Mouse (Mus musculus): ENCODE data around the gene Stx3. TPM values are rescaled to one million over a fixed set of nuclear protein-coding genes. Genes with fewer than 3 reads are reported as not detected.
A peak's percentile ranks its signal among the peaks of the same experiment; 100 is the strongest.

Stx3 gene
- 5.8 and 7.0 TPM in 2 replicates for polyA plus RNA-seq (2014; fragmentation: Nextera tagmentation; extraction: Ambion mirVana)

DNA sequence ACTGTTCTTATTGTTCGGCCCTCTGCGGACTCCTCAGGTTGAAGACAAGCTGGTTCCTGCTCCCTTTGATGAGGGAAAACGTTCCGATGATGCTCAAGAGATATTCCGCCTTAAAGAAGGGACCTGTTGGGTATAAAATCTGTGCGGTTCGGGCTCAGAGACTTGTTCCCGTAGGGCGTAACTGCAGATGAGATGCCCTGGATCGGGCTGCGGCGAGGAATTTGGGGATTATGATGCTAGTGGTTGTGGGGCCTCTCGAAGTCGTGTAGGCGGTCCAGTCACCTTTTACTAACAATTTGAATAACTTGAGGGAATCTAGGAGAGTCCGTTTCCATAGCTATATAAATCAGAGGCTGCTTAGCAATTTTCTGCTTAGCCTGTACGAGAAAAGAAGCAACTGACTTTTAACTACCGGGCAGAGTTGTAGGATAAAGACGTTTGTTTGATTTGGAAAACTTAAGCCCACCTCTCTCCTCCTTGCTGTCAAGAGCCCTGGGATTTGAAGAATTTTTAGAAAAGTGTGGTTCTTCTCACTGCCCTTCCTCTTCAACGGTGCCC lies at the start of gene Stx3:
Gene Stx3, minus strand, starts transcription at position 261 of the 558 bp plus-strand sequence.
- no peaks in the 10 kb centered on the region for H3K27me3 ChIP-seq (ENCODE audit: control insufficient read depth, insufficient read depth, low read length)
- ATAC-seq (ENCODE audit: insufficient number of reproducible peaks, insufficient read depth, low FRiP score, low read depth) = no peak
- under 1% methylated on average over 20 of the region's 20 CpGs for WGBS
- H3K27ac ChIP-seq (replicated peaks in 1 of 2; ENCODE audit: control insufficient read depth in 1 of 2, insufficient read depth in 1 of 2, low read depth in 2 of 2, low read length in 2 of 2) = no peak within 1 kb of the TSS
- H3K9me3 ChIP-seq (ENCODE audit: control insufficient read depth, low read length) = no peaks in the 10 kb centered on the region
- no peaks in the 10 kb centered on the region for H3K36me3 ChIP-seq (ENCODE audit: control insufficient read depth, insufficient read depth, low read length)
- H3K4me3 ChIP-seq (ENCODE audit: control insufficient read depth in 1 of 2, insufficient read depth in 1 of 2, low read depth in 1 of 2, low read length in 2 of 2) = peak within 1 kb of the TSS; percentile 64 to 67
- H3K9ac ChIP-seq (ENCODE audit: low read length) = peak within 1 kb of the TSS; percentile 73
- peaks cover 0 to 8% of the 10 kb centered on the region in 2 experiments; a peak in 2 of 4 replicates for H3K4me1 ChIP-seq (ENCODE audit: control insufficient read depth in 2 of 2, insufficient read depth in 2 of 2, low read length in 2 of 2)
- peak within 1 kb of the TSS; percentile 91 for H3K4me2 ChIP-seq (ENCODE audit: low read length)

DNA sequence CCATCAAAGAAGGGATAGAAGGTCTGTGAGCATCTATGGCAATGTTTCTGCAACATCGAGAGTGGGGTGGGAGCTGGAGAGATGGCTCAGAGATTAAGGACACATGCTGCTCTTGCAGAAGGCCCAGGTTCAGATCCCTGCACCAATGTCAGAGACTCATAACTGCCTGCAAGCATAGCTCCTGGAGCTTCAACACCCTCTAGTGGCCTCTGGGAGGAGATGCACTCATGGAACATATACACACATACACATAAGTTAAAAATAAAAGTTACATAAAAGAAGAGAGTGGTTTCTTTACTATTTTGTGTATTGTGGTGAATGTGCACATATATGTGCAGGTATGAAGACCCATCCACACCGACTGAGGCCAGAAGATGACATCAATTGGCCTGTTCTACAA lies 48.6 kb upstream of the Stx3 start:
- no peak for ATAC-seq (ENCODE audit: insufficient number of reproducible peaks, insufficient read depth, low FRiP score, low read depth)
- H3K4me2 ChIP-seq (ENCODE audit: low read length) = no peak overlapping the region
- no peak overlapping the region for H3K4me3 ChIP-seq (ENCODE audit: control insufficient read depth in 1 of 2, insufficient read depth in 1 of 2, low read depth in 1 of 2, low read length in 2 of 2)
- no peaks in the 10 kb centered on the region for H3K27me3 ChIP-seq (ENCODE audit: control insufficient read depth, insufficient read depth, low read length)
- WGBS = 77% methylated on average over 2 of the region's 2 CpGs
- no peak overlapping the region for H3K27ac ChIP-seq (replicated peaks in 1 of 2; ENCODE audit: control insufficient read depth in 1 of 2, insufficient read depth in 1 of 2, low read depth in 2 of 2, low read length in 2 of 2)
- H3K9ac ChIP-seq (ENCODE audit: low read length) = no peak overlapping the region
- H3K9me3 ChIP-seq (ENCODE audit: control insufficient read depth, low read length) = 0 out of 2 replicates have a peak, but pooled peaks cover 3% of the 10 kb centered on the region
- no peaks in the 10 kb centered on the region for H3K36me3 ChIP-seq (ENCODE audit: control insufficient read depth, insufficient read depth, low read length)
- no peaks in the 10 kb centered on the region for H3K4me1 ChIP-seq (ENCODE audit: control insufficient read depth in 2 of 2, insufficient read depth in 2 of 2, low read length in 2 of 2)

DNA sequence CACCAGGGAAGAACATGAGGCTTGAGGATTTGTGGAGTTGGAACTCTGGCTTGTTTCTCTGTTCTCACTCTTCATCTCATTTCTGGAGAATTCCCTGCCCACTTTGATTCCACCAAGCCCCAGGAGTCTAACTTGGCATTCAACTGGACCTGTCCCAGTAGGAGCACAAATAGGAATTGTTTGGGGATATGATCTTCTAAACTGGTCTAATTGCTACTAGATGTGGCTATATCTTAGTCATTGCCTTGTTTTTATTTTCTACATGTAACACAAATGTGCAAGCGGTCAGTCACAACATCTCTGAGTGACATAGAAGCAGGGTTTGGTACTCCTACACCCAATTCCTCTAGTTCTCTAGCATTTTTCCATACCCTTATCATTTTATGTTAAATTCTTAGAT lies 41.8 kb upstream of the Stx3 start, which contains the start of gene Olfr1418:
Gene Olfr1418, minus strand, starts transcription at position 101 of the 400 bp plus-strand sequence.
- 91% methylated on average over 1 of the region's 1 CpGs for WGBS
- Histone ChIP-seq H3K9me3 (ENCODE audit: control insufficient read depth, low read length) (no peaks in the 10 kb centered on the region), H3K4me1 (ENCODE audit: control insufficient read depth in 2 of 2, insufficient read depth in 2 of 2, low read length in 2 of 2) (no peaks in the 10 kb centered on the region), H3K4me3 (ENCODE audit: control insufficient read depth in 1 of 2, insufficient read depth in 1 of 2, low read depth in 1 of 2, low read length in 2 of 2) (no peak within 1 kb of the TSS), H3K9ac (ENCODE audit: low read length) (no peak within 1 kb of the TSS), H3K27me3 (ENCODE audit: control insufficient read depth, insufficient read depth, low read length) (no peaks in the 10 kb centered on the region), H3K36me3 (ENCODE audit: control insufficient read depth, insufficient read depth, low read length) (no peaks in the 10 kb centered on the region), H3K27ac (replicated peaks in 1 of 2; ENCODE audit: control insufficient read depth in 1 of 2, insufficient read depth in 1 of 2, low read depth in 2 of 2, low read length in 2 of 2) (no peak within 1 kb of the TSS), H3K4me2 (ENCODE audit: low read length) (no peak within 1 kb of the TSS)
- no peak for ATAC-seq (ENCODE audit: insufficient number of reproducible peaks, insufficient read depth, low FRiP score, low read depth)

DNA sequence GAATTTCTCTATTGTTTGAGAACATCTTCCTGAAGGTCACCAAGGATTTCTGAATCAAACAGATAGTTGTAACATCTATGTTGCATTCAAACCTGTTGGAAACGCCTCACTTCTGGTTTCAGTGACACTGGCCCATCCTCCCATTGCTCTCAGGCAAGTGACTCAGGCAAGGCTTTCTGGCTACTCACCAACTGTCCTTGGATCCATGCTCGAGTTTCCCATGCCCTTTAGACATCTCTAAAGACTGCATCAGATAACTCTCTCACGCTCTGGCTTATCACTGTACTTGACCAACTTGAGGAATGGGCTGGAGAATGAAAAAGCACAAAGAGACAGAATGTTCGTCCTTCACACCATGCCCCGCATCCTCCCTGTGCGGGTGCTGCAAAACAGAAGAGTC lies 37.3 kb upstream of the Stx3 start:
- no peak for ATAC-seq (ENCODE audit: insufficient number of reproducible peaks, insufficient read depth, low FRiP score, low read depth)
- 69% methylated on average over 6 of the region's 6 CpGs for WGBS
- Histone ChIP-seq H3K9me3 (ENCODE audit: control insufficient read depth, low read length) (no peaks in the 10 kb centered on the region), H3K36me3 (ENCODE audit: control insufficient read depth, insufficient read depth, low read length) (no peaks in the 10 kb centered on the region), H3K4me3 (ENCODE audit: control insufficient read depth in 1 of 2, insufficient read depth in 1 of 2, low read depth in 1 of 2, low read length in 2 of 2) (no peak overlapping the region), H3K27me3 (ENCODE audit: control insufficient read depth, insufficient read depth, low read length) (no peaks in the 10 kb centered on the region), H3K4me1 (ENCODE audit: control insufficient read depth in 2 of 2, insufficient read depth in 2 of 2, low read length in 2 of 2) (no peaks in the 10 kb centered on the region), H3K9ac (ENCODE audit: low read length) (no peak overlapping the region), H3K27ac (replicated peaks in 1 of 2; ENCODE audit: control insufficient read depth in 1 of 2, insufficient read depth in 1 of 2, low read depth in 2 of 2, low read length in 2 of 2) (no peak overlapping the region), H3K4me2 (ENCODE audit: low read length) (no peak overlapping the region)

DNA sequence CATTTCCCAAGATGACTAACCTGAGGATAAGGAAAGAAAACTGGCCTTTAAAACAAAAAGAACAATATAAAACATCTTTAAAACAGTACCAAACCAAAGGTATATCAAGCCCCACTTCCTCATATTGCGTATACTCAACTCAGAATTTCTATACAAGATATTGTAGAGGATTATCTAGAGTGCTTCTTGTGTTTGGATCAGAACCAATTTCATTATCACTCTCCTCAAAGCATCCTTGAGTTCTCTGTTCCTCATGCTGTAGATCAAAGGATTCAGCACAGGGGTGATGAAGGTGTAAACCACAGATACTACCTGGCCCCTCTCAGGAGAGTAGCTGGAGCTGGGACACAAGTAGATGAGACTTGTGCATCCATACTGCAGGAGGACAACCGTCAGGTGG lies 35.6 kb upstream of the Stx3 start:
- Histone ChIP-seq H3K4me1 (ENCODE audit: control insufficient read depth in 2 of 2, insufficient read depth in 2 of 2, low read length in 2 of 2) (no peaks in the 10 kb centered on the region), H3K9me3 (ENCODE audit: control insufficient read depth, low read length) (no peaks in the 10 kb centered on the region)
- no peak for ATAC-seq (ENCODE audit: insufficient number of reproducible peaks, insufficient read depth, low FRiP score, low read depth)

DNA sequence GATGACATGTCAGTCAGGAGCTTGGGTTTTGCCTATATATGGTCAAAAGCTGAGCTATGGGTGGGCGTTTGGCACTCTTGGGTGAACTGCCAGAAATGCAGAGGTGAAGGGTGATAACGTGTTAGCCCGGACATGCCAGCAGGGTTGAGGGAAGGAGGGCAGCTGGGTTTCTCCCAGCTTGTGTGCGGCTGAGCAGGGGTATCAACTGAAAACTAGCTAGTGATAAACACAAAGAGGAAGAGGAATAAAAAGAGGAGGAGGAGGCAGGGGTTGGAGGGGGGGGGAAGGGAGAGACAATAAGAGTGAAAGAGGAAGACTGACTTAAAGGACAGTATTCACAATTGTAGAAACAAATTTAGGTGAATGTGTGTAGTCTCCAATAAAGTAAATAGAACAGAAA lies 33.4 kb upstream of the Stx3 start:
- Histone ChIP-seq H3K36me3 (ENCODE audit: control insufficient read depth, insufficient read depth, low read length) (no peaks in the 10 kb centered on the region), H3K9me3 (ENCODE audit: control insufficient read depth, low read length) (no peaks in the 10 kb centered on the region), H3K4me1 (ENCODE audit: control insufficient read depth in 2 of 2, insufficient read depth in 2 of 2, low read length in 2 of 2) (no peaks in the 10 kb centered on the region), H3K27me3 (ENCODE audit: control insufficient read depth, insufficient read depth, low read length) (no peaks in the 10 kb centered on the region), H3K4me2 (ENCODE audit: low read length) (no peak overlapping the region), H3K4me3 (ENCODE audit: control insufficient read depth in 1 of 2, insufficient read depth in 1 of 2, low read depth in 1 of 2, low read length in 2 of 2) (no peak overlapping the region), H3K9ac (ENCODE audit: low read length) (no peak overlapping the region), H3K27ac (replicated peaks in 1 of 2; ENCODE audit: control insufficient read depth in 1 of 2, insufficient read depth in 1 of 2, low read depth in 2 of 2, low read length in 2 of 2) (no peak overlapping the region)
- no peak for ATAC-seq (ENCODE audit: insufficient number of reproducible peaks, insufficient read depth, low FRiP score, low read depth)
- 26% methylated on average over 4 of the region's 4 CpGs for whole genome bisulfite sequencing

More for the DNA sequence above, 35.6 kb upstream of the Stx3 start:
- 68% methylated on average over 2 of the region's 2 CpGs for WGBS
- H3K36me3 ChIP-seq (ENCODE audit: control insufficient read depth, insufficient read depth, low read length) = no peaks in the 10 kb centered on the region
- no peak overlapping the region for H3K4me2 ChIP-seq (ENCODE audit: low read length)
- no peak overlapping the region for H3K4me3 ChIP-seq (ENCODE audit: control insufficient read depth in 1 of 2, insufficient read depth in 1 of 2, low read depth in 1 of 2, low read length in 2 of 2)
- H3K9ac ChIP-seq (ENCODE audit: low read length) = no peak overlapping the region
- no peak overlapping the region for H3K27ac ChIP-seq (replicated peaks in 1 of 2; ENCODE audit: control insufficient read depth in 1 of 2, insufficient read depth in 1 of 2, low read depth in 2 of 2, low read length in 2 of 2)
- H3K27me3 ChIP-seq (ENCODE audit: control insufficient read depth, insufficient read depth, low read length) = no peaks in the 10 kb centered on the region

DNA sequence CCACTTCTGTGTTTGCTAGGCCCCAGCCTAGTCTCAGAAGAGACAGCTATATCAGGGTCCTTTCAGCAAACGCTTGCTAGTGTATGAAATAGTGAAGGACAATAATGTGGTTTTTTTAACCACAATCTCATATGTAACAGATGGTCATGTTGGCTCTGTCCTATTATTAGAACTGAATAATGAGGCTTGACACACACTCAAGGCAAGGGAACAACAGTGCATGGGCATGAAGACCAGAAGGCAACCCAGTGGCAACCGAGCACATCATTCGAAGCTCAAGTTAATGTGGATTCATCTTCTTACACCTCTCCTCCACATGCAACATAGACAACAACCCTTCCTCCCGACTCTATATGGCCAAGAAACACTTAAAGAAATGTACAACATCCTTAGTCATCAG lies 27.1 kb upstream of the Stx3 start:
- Histone ChIP-seq H3K4me3 (ENCODE audit: control insufficient read depth in 1 of 2, insufficient read depth in 1 of 2, low read depth in 1 of 2, low read length in 2 of 2) (no peak overlapping the region), H3K9ac (ENCODE audit: low read length) (no peak overlapping the region), H3K27ac (replicated peaks in 1 of 2; ENCODE audit: control insufficient read depth in 1 of 2, insufficient read depth in 1 of 2, low read depth in 2 of 2, low read length in 2 of 2) (no peak overlapping the region), H3K27me3 (ENCODE audit: control insufficient read depth, insufficient read depth, low read length) (no peaks in the 10 kb centered on the region), H3K4me1 (ENCODE audit: control insufficient read depth in 2 of 2, insufficient read depth in 2 of 2, low read length in 2 of 2) (no peaks in the 10 kb centered on the region), H3K4me2 (ENCODE audit: low read length) (no peak overlapping the region), H3K36me3 (ENCODE audit: control insufficient read depth, insufficient read depth, low read length) (no peaks in the 10 kb centered on the region), H3K9me3 (ENCODE audit: control insufficient read depth, low read length) (no peaks in the 10 kb centered on the region)
- 76% methylated on average over 4 of the region's 4 CpGs for WGBS
- ATAC-seq (ENCODE audit: insufficient number of reproducible peaks, insufficient read depth, low FRiP score, low read depth) = no peak

DNA sequence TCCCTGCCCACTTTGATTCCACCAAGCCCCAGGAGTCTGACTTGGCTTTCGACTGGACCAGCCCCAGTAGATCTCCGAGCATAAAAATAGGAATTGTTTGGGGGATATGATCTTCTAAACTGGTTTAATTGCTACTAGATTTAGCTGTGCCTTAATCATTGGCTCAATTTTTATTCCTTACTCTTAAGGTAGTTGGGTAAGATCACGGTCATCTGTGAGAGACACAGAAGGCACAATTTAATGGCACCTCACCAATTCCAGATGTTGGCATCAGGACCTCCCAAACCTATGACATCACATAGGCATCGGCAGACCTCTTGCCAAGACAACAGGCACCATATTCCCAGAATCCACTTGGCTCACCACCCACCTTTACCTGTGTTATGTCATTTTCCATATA lies 19.9 kb upstream of the Stx3 start, which contains the start of gene Olfr1417:
Gene Olfr1417, minus strand, starts transcription at position 101 of the 400 bp plus-strand sequence.
- Histone ChIP-seq H3K9me3 (ENCODE audit: control insufficient read depth, low read length) (no peaks in the 10 kb centered on the region), H3K4me1 (ENCODE audit: control insufficient read depth in 2 of 2, insufficient read depth in 2 of 2, low read length in 2 of 2) (no peaks in the 10 kb centered on the region), H3K4me2 (ENCODE audit: low read length) (no peak within 1 kb of the TSS), H3K27me3 (ENCODE audit: control insufficient read depth, insufficient read depth, low read length) (no peaks in the 10 kb centered on the region), H3K27ac (replicated peaks in 1 of 2; ENCODE audit: control insufficient read depth in 1 of 2, insufficient read depth in 1 of 2, low read depth in 2 of 2, low read length in 2 of 2) (no peak within 1 kb of the TSS), H3K9ac (ENCODE audit: low read length) (no peak within 1 kb of the TSS), H3K36me3 (ENCODE audit: control insufficient read depth, insufficient read depth, low read length) (no peaks in the 10 kb centered on the region), H3K4me3 (ENCODE audit: control insufficient read depth in 1 of 2, insufficient read depth in 1 of 2, low read depth in 1 of 2, low read length in 2 of 2) (no peak within 1 kb of the TSS)
- ATAC-seq (ENCODE audit: insufficient number of reproducible peaks, insufficient read depth, low FRiP score, low read depth) = no peak
- WGBS = 82% methylated on average over 4 of the region's 4 CpGs
